Mouse (Mus musculus): ENCODE measurements around the gene Atf7.

The Atf7 gene

GRCm38 (mm10) chr15:102624970-102625686 lies at the start of gene Atf7, which contains the start of gene Gm28047:
TSS of gene Atf7 (minus strand) at chr15:102625464.
TSS of gene Gm28047 (minus strand) at chr15:102625067.
- peak; percentile 100 for DNase-seq (ENCODE audit: low read depth)

- DNase-seq (ENCODE audit: low read depth) = peak; percentile 81
Observed at GRCm38 (mm10) chr15:102673548-102673947, 48.3 kb upstream of the Atf7 start.

GRCm38 (mm10) chr15:102672215-102673071 lies 47.2 kb upstream of the Atf7 start, which contains the start of gene Atp5g2:
TSS of gene Atp5g2 (minus strand) at chr15:102672352.
- peak; percentile 73 for DNase-seq (ENCODE audit: low read depth)

GRCm38 (mm10) chr15:102671721-102672214 lies 46.5 kb upstream of the Atf7 start:
- peak; percentile 88 for DNase-seq (ENCODE audit: low read depth)

GRCm38 (mm10) chr15:102670767-102671575 lies 45.7 kb upstream of the Atf7 start:
- peak; percentile 99 for DNase-seq (ENCODE audit: low read depth)

- DNase-seq (ENCODE audit: low read depth) = peak; percentile 55
Observed at GRCm38 (mm10) chr15:102670281-102670680, 45.0 kb upstream of the Atf7 start.

GRCm38 (mm10) chr15:102669571-102669970 lies 44.3 kb upstream of the Atf7 start:
- DNase-seq (ENCODE audit: low read depth) = no peak

- peak; percentile 86 for DNase-seq (ENCODE audit: low read depth)
Observed at GRCm38 (mm10) chr15:102665494-102665893, 40.2 kb upstream of the Atf7 start.

GRCm38 (mm10) chr15:102663825-102664224 lies 38.6 kb upstream of the Atf7 start:
- no peak for DNase-seq (ENCODE audit: low read depth)

- peak; percentile 59 for DNase-seq (ENCODE audit: low read depth)
Observed at GRCm38 (mm10) chr15:102662601-102663000, 37.3 kb upstream of the Atf7 start.

GRCm38 (mm10) chr15:102657926-102658381 lies 32.7 kb upstream of the Atf7 start:
- DNase-seq (ENCODE audit: low read depth) = peak; percentile 82

GRCm38 (mm10) chr15:102656658-102657057 lies 31.4 kb upstream of the Atf7 start:
- peak; percentile 94 for DNase-seq (ENCODE audit: low read depth)

- DNase-seq (ENCODE audit: low read depth) = peak; percentile 64
Observed at GRCm38 (mm10) chr15:102651928-102652660, 26.8 kb upstream of the Atf7 start.

- peak; percentile 63 for DNase-seq (ENCODE audit: low read depth)
Observed at GRCm38 (mm10) chr15:102651107-102651506, 25.8 kb upstream of the Atf7 start.

- no peak for DNase-seq (ENCODE audit: low read depth)
Observed at GRCm38 (mm10) chr15:102635817-102636216, 10.6 kb upstream of the Atf7 start.

GRCm38 (mm10) chr15:102634684-102635083 lies 9.4 kb upstream of the Atf7 start:
- DNase-seq (ENCODE audit: low read depth) = no peak

- DNase-seq (ENCODE audit: low read depth) = no peak
Observed at GRCm38 (mm10) chr15:102625687-102626055, 407 bp upstream of the Atf7 start.

- DNase-seq (ENCODE audit: low read depth) = peak; percentile 50
Observed at GRCm38 (mm10) chr15:102624291-102624969, 834 bp downstream of the Atf7 start.

GRCm38 (mm10) chr15:102623121-102623520 lies 2.1 kb downstream of the Atf7 start:
- peak; percentile 51 for DNase-seq (ENCODE audit: low read depth)

- no peak for DNase-seq (ENCODE audit: low read depth)
Observed at GRCm38 (mm10) chr15:102622536-102622935, 2.7 kb downstream of the Atf7 start.
